Mouse (Mus musculus): ENCODE measurements around the gene Dusp28. TPM values are rescaled to one million over a fixed set of nuclear protein-coding genes. Genes with fewer than 3 reads are reported as not detected.

Gene Dusp28
- polyA plus RNA-seq (2012; ENCODE audit: insufficient read depth, insufficient read length, missing spikeins): 5.8 and 6.8 TPM in 2 replicates

DNA sequence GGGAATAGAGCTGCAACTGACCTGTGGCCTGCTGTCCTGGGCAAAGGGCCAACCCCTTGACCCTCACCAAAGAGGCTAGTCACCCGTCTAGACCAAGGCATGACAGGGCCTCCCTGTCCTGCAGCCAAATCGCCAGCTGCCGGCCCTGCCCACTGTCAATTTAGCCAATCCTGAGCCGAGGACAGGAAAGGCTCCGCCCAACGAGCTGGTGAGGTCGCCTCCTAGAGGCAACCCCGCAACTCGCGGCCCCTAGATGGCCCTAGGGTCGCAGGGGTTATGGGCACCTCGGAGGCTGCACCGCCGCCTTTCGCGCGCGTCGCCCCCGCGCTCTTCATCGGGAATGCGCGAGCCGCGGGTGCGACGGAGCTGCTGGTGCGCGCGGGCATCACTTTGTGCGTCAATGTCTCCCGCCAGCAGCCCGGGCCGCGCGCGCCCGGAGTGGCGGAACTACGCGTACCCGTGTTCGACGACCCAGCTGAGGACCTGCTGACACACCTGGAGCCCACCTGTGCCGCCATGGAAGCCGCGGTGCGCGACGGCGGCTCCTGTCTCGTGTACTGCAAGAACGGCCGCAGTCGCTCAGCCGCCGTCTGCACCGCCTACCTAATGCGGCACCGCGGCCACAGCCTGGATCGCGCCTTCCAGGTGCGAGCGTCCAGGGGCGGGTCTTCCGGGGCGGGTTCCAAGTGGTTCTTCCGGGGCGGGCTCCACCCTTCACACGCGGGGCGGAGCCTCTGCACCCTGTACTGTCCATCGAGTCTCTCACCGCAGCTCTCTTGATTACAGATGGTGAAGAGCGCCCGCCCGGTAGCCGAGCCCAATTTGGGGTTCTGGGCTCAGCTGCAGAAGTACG, at the start of gene Dusp28:
Gene Dusp28 (plus strand): TSS at position 203 of the 853 bp plus-strand sequence.
- H3K4me1 ChIP-seq (ENCODE audit: control insufficient read depth, insufficient read depth, low read length): peaks cover 26% of the 10 kb centered on the region
- H3K27ac ChIP-seq (ENCODE audit: insufficient read depth, low read depth, low read length): peak within 1 kb of the TSS; percentile 23
- H3K4me3 ChIP-seq (ENCODE audit: insufficient read depth, low read length): peak within 1 kb of the TSS; percentile 71
- TF ChIP-seq CTCF (IDR thresholded peaks at IDR 0.05; ENCODE audit: low read depth, low read length): peak; percentile 19; the same call in 1 of the 2 replicates
- no peak for TF ChIP-seq POLR2A (IDR thresholded peaks at IDR 0.05; ENCODE audit: borderline replicate concordance, low read depth, low read length)

DNA sequence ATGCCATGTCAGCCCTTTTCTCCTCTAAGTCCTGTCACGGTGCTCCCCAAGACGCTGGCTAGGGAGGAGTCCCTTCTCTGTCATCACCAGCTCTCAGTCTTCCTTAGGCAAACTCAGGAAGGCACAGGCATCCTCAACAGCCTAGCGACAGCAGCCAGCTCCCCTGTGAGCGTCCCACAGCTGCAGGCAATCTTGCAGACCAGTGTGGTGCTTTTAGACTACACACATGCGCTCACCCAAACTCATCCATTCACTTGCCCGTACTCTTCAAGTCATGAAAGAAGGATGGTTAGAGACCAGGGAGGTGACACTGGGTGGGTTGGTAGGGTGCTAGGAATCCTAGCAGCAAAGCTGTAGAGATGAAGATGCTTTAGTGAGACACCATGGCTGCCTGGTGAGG, 45.3 kb upstream of the Dusp28 start:
- H3K4me1 ChIP-seq (ENCODE audit: control insufficient read depth, insufficient read depth, low read length): no peaks in the 10 kb centered on the region
- H3K27ac ChIP-seq (ENCODE audit: insufficient read depth, low read depth, low read length): no peak overlapping the region
- TF ChIP-seq CTCF (IDR thresholded peaks at IDR 0.05; ENCODE audit: low read depth, low read length) (no peak), POLR2A (IDR thresholded peaks at IDR 0.05; ENCODE audit: borderline replicate concordance, low read depth, low read length) (no peak)
- H3K4me3 ChIP-seq (ENCODE audit: insufficient read depth, low read length): no peak overlapping the region

DNA sequence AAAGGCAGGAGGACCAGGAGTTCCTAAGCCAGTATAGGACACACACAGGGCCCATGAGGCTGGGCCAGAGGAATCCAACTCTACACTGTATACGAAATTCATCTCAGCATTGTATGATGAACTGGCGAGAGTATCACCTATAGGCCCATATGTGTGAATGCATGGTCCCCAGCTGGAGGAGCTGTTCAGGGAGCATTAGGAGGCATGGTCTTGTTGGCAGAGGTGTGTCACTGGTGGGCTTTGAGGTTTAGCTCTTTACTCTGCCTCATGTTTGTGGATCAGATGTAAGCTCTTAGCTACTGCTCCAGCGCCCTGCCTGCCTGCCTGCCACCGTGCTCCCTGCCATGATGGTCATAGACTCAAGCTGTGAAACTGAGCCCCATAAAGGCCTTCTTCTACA, 43.5 kb upstream of the Dusp28 start:
- no peak overlapping the region for H3K27ac ChIP-seq (ENCODE audit: insufficient read depth, low read depth, low read length)
- H3K4me3 ChIP-seq (ENCODE audit: insufficient read depth, low read length): no peak overlapping the region
- TF ChIP-seq POLR2A (IDR thresholded peaks at IDR 0.05; ENCODE audit: borderline replicate concordance, low read depth, low read length) (no peak), CTCF (IDR thresholded peaks at IDR 0.05; ENCODE audit: low read depth, low read length) (no peak)

GRCm38 (mm10) chr1:92866170-92866569, 40.6 kb upstream of the Dusp28 start:
- Histone ChIP-seq H3K4me1 (ENCODE audit: control insufficient read depth, insufficient read depth, low read length) (no peaks in the 10 kb centered on the region), H3K4me3 (ENCODE audit: insufficient read depth, low read length) (no peak overlapping the region), H3K27ac (ENCODE audit: insufficient read depth, low read depth, low read length) (no peak overlapping the region)
- TF ChIP-seq POLR2A (IDR thresholded peaks at IDR 0.05; ENCODE audit: borderline replicate concordance, low read depth, low read length): no peak
- TF ChIP-seq CTCF (IDR thresholded peaks at IDR 0.05; ENCODE audit: low read depth, low read length): no peak

More for the DNA sequence above, 43.5 kb upstream of the Dusp28 start:
- no peaks in the 10 kb centered on the region for H3K4me1 ChIP-seq (ENCODE audit: control insufficient read depth, insufficient read depth, low read length)

DNA sequence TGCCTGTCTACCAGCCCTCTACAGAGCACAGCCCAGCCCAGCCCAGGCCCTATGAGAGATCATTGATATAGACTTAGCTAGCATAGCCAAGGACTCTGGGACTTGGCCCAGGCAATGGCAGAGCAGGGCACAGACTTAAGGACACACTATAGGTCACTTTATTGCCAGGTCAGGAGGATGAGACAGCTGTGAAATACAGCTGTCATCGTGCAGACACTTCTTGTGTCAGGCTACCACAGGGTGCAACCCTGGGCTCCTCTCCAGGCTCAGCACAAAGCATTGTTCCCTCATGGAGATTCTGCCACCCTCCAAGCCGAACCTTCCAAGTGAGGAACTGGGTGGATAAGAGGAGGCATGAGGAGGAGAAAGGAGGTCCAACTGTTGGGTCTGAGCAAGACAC, 36.8 kb upstream of the Dusp28 start:
- Histone ChIP-seq H3K4me1 (ENCODE audit: control insufficient read depth, insufficient read depth, low read length) (no peaks in the 10 kb centered on the region), H3K27ac (ENCODE audit: insufficient read depth, low read depth, low read length) (no peak overlapping the region), H3K4me3 (ENCODE audit: insufficient read depth, low read length) (no peak overlapping the region)
- no peak for TF ChIP-seq POLR2A (IDR thresholded peaks at IDR 0.05; ENCODE audit: borderline replicate concordance, low read depth, low read length)
- TF ChIP-seq CTCF (IDR thresholded peaks at IDR 0.05; ENCODE audit: low read depth, low read length): no peak

DNA sequence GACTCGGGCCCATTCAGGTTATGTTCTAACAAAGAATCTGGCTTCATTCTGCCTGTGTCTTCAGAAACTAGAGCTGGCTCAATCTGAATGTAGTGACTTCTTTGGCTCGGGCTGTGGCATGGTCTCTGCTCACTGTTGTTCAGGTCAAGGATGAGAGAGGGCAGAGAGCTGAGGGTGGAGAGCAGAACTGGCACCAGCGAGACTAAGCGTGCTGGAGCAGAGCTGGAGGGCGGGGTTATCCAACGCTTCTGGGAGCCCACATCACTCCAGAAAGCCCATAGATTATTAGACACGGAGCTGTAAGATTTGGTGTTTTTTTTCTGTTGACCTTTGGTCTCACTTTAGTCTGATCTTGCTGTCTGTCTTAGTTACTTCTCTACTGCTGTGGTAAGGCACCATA, 34.1 kb upstream of the Dusp28 start:
- Histone ChIP-seq H3K4me3 (ENCODE audit: insufficient read depth, low read length) (no peak overlapping the region), H3K4me1 (ENCODE audit: control insufficient read depth, insufficient read depth, low read length) (no peaks in the 10 kb centered on the region), H3K27ac (ENCODE audit: insufficient read depth, low read depth, low read length) (no peak overlapping the region)
- TF ChIP-seq POLR2A (IDR thresholded peaks at IDR 0.05; ENCODE audit: borderline replicate concordance, low read depth, low read length): no peak
- no peak for TF ChIP-seq CTCF (IDR thresholded peaks at IDR 0.05; ENCODE audit: low read depth, low read length)

- H3K27ac ChIP-seq (ENCODE audit: insufficient read depth, low read depth, low read length): no peak overlapping the region
- H3K4me3 ChIP-seq (ENCODE audit: insufficient read depth, low read length): no peak overlapping the region
- no peaks in the 10 kb centered on the region for H3K4me1 ChIP-seq (ENCODE audit: control insufficient read depth, insufficient read depth, low read length)
- no peak for TF ChIP-seq CTCF (IDR thresholded peaks at IDR 0.05; ENCODE audit: low read depth, low read length)
These were observed 32.8 kb upstream of the Dusp28 start for GRCm38 (mm10) chr1:92874011-92874410.

DNA sequence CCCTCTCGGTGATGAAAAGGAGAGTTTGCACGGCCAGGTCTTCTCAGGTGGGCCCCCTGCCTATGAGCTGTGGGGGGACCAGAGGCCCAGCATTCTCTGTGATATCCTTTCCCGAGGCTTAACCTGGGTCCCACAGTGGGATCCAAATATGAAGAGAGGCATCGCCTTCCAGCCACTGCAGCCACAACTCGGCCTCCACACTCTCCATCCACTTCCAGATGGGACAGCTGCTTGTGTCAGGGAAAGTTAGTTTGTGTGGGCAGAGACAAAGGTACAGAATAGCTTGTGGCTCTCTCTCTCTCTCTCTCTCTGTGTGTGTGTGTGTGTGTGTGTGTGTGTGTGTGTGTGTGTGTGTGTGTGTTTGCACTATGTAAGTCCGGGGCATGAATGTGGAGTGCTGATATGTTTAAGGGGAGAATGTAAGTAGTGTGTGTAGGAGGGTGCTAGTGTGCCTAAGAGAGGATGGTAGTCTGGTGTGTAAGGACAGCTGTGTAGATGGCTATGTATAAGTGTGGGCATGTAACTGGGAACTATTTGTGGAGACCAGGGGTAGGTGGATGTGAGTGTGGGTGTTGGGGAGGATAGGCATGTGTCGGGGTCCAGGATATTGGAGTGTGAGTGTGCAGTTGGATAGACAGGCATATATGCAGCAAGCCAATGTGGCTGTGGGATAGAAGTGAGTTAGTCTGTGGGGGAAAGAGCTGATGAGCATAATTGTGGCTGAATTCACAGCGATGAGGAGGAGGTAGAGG, 31.2 kb upstream of the Dusp28 start:
- no peak overlapping the region for H3K27ac ChIP-seq (ENCODE audit: insufficient read depth, low read depth, low read length)
- no peaks in the 10 kb centered on the region for H3K4me1 ChIP-seq (ENCODE audit: control insufficient read depth, insufficient read depth, low read length)
- no peak for TF ChIP-seq POLR2A (IDR thresholded peaks at IDR 0.05; ENCODE audit: borderline replicate concordance, low read depth, low read length)
- TF ChIP-seq CTCF (IDR thresholded peaks at IDR 0.05; ENCODE audit: low read depth, low read length): no peak
- H3K4me3 ChIP-seq (ENCODE audit: insufficient read depth, low read length): no peak overlapping the region

DNA sequence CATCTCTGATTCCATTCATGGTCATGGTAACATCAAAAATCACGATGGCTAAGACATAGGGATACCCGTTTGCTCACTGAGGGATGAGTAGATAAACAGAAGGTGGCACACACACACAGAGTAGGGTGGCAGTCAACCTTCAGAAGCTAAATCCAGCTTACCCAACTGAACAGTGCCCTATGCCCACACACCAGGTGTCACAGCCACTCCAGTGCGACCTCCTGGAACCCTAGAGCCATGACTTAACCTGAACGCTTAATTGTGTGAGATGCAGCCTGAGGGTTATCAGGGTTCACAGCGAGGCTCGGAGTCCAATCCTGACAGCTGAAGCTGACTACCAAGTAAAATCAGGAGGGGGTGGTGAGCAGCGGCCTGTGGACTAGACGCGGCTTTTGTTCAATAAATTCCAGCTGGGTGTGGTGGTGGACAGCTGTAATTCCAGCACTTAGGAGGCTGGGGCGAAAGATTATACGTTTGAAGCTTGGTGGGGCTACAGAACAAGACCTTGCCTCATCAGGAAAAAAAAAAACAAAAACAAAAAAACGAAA, 29.3 kb upstream of the Dusp28 start:
- Histone ChIP-seq H3K27ac (ENCODE audit: insufficient read depth, low read depth, low read length) (no peak overlapping the region), H3K4me3 (ENCODE audit: insufficient read depth, low read length) (no peak overlapping the region), H3K4me1 (ENCODE audit: control insufficient read depth, insufficient read depth, low read length) (no peaks in the 10 kb centered on the region)
- TF ChIP-seq POLR2A (IDR thresholded peaks at IDR 0.05; ENCODE audit: borderline replicate concordance, low read depth, low read length): no peak
- TF ChIP-seq CTCF (IDR thresholded peaks at IDR 0.05; ENCODE audit: low read depth, low read length): no peak
